Mouse (Mus musculus): ENCODE measurements around the gene Ntpcr.
A peak's percentile ranks its signal among the peaks of the same experiment; 100 is the strongest.

The Ntpcr gene

DNA sequence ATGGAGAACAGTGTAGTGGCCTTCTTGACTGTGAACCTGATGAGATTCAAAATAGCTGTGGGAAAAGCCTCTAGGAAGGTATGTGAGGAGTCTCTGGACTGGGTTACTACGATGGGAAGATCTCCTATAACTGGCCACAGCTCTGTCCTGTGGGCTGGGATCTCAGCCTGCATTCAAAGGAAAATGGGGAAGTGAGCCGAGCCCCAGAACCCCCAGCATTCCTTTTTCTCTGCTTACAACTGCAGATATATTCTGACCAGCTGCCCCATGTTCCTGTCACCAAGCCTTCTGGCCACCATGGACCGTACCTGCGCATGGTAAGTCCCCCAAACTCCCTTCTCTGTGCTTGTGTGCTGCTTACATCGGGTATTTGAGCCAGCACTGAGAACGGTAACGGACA, at the start of gene Ntpcr:
Gene Ntpcr, plus strand, starts transcription at position 218 of the 400 bp plus-strand sequence.
- DNase-seq = no peak

DNA sequence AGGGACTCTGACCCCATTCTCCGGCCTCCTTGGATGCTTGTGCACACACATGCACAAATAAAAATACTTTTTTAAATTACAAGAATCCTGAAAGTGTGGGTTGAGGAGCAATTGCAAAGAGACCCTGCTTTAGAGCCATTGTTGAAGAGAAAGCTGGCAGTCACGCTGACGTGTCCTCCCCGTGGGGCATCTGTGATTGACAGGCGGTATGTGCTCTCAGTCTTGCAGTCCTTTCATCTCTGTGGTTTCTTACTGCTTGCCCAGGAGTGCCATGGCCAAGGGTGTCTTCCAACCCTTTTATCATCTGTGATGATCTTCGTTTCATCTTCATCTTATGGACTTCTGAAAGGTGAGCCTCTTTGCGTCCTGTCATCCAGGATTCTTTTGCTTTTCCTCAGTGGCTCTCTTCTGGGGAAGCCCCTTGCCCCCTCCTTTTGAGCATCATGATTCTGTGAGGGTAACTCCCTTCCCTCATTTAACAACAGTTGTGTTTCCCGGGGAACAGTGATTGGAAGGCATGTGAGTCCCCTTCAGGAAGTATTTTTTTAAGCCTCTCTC, 48.8 kb upstream of the Ntpcr start:
- DNase-seq = no peak

DNA sequence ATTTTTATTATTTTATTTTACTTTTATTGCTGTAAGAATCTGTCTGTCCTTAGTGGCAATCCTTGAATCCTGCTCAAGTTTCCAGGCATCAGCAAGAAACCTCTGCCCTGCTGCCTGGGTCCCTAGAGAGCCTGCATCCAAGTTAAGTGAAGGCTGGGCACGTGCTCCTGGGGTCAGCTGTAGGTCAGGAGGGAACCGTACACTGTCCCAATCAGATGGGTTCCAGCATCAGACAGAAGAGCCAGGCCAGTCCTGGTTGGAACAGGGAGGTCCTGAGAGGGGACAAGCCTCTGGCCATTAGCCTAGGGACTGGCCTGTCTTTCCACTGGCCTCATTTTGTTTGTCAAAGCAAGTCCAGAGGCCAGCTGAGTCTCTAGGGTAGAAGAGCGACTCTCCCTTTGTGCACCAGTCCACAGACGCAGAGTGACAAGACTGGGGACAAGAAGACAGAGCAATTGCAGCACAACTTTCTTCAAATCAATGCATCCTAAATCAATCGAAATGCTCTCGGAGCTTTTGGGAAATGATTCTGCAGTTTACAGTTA, 44.5 kb upstream of the Ntpcr start:
- DNase-seq = no peak

DNA sequence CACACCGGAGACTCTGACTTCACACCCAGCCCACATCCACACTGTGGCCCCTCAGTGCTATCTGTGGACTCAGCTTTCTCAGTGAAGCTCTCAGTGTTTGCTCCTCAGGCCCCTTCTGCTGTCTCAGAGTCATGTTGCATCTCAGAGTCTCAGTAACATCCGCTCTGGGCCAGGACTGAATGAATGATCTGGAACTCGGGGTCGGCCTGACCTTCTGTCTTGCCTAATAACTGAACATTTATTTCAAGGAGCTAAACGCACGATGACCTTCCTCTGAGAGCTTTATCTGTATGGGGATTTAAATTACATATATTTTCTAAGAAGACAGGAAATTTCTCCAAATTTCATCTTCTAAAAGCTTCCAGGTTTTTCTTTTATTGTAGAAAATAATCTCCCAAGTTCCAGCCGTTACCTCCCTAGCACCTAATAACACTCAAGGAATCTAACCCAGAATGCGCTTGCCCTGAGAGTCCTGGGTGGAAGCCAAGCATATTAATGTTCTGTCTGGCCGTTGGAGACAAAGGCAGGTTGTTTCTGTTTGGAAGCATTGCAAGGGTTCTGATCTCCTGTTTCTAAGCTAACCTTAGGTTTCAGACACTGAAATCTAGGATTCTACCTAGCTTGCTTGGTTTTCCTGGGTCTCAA, 43.4 kb upstream of the Ntpcr start:
- DNase-seq = no peak

DNA sequence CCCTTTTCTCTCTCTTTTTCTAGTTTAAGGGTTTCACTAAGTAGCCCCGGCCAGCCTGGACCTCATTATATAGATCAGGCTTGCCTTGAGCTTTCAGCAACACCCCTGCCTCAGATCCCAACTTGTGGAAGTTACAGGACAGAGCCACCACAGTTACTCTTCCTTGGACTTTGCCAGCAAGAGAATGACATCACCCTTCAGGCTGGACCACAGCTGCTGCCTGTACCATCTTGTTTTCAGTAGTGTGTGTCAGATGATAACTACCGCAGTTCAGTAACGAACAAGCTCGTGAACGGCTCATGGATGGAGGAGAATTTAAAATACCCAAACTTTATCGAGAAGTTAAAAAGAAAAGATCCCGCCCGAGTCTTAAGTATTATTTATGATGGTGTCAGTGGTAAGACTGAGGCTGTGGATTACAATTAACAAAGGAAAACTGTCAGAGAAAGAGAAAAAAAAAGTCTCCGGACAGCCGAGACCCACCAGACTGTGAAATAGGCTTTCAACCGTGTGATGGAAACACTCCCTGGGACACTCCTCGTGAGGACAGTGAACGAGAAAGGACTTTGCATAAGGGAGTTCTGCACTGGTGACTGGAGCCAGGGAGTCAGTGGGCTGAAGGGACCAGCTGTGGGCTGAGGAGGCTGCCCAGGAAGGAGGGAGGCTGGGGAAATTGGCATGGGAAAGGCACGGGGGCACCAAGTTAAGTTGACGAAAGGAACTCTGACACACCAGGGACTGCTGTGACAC, 39.4 kb upstream of the Ntpcr start:
- DNase-seq = no peak

GRCm38 (mm10) chr8:125690961-125691360, 38.8 kb upstream of the Ntpcr start:
- no peak for DNase-seq

DNA sequence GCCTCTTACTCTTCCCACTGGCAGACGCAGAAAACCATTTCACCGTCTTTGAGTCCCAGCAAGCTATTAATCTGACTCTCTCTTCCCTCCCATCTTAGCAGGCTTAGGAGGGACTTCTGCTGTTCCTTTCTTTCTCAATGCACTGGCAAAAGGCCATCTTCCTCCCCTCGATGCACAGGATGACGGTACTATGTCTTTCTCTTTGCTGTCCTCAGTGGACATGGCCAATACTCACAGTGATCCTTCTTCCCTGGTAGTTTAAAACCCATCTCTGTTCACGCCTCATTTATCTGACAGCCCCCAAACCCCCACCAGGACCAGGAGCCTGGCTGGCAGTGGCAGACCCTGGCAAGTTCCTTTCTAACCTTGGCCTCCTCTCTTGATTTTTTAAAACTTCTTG, 37.3 kb upstream of the Ntpcr start:
- DNase-seq = no peak

GRCm38 (mm10) chr8:125693197-125693596, 36.6 kb upstream of the Ntpcr start:
- no peak for DNase-seq

- DNase-seq = no peak
Observed at GRCm38 (mm10) chr8:125695951-125696350, 33.8 kb upstream of the Ntpcr start.

DNA sequence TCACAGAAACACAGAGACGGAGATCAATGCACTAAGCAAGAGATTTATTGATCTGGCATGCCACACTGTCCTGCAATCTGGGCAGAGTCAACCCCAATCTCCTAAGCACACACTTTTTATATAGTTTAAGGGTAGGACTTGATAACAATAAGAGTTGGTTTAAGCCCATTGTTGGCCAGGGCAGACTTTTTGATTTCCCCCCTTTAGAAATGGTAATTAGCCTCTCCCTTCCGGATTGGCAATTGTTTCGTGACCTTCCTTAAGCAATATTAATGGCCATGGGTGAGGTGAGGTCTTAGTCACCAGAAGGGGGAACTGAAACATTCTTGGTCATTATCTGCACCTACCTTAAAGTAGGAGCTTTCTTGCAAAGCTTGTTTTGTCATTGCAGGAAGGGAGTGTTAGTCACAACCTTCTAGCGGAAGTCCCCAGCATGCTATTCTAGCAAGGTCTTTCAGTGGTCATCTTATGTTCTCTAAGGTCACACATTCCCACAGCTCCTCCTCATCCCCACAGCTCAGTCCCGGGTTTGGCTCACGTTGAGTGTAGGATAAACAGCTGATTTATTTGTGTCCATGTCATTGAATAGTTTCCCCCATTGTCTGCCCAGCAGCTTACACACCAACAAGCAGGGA, 30.3 kb upstream of the Ntpcr start:
- no peak for DNase-seq

DNA sequence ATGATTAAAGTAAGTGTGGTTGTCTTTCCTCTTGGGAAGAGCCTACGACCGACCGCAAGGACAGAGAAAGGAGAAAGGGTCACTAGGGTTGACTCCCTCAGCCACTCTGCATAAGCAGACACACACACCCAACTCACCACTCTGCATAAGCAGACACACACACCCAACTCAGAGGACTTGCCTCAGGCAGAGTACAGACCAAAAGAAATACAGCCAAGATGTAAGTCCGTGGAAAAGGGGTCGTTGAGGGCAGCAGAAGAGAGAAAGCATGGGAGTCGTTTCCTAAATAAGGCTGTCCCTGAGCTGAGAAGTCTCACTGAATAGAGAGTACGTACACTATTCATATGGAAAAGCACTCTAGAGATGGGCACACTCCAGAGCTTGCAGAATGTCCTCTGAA, 29.4 kb upstream of the Ntpcr start:
- no peak for DNase-seq

- DNase-seq = no peak
Observed at GRCm38 (mm10) chr8:125702868-125703473, 26.8 kb upstream of the Ntpcr start.

GRCm38 (mm10) chr8:125704434-125704833, 25.3 kb upstream of the Ntpcr start:
- no peak for DNase-seq

DNA sequence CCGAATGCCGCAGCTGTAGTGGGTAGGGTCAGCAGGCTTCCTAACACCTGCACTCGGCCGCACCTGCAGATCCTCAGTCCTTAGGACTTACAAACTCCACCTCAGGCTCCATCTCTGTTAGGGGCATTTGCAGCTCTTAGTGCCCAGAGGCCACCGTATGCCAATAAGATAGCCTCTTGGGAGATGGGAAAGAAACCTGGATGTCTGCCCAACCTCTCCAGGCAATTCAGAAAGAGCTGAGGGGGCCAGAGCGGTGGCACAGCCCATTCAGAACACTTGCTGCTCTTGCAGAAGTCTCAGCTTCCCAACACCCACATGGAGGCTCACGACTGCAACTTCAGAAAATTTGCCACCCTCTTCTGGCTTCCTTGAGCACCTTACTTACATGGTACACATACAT, 23.9 kb upstream of the Ntpcr start:
- no peak for DNase-seq

GRCm38 (mm10) chr8:125709171-125709570, 20.6 kb upstream of the Ntpcr start:
- DNase-seq = no peak

GRCm38 (mm10) chr8:125711514-125711913, 18.2 kb upstream of the Ntpcr start:
- DNase-seq = no peak

DNA sequence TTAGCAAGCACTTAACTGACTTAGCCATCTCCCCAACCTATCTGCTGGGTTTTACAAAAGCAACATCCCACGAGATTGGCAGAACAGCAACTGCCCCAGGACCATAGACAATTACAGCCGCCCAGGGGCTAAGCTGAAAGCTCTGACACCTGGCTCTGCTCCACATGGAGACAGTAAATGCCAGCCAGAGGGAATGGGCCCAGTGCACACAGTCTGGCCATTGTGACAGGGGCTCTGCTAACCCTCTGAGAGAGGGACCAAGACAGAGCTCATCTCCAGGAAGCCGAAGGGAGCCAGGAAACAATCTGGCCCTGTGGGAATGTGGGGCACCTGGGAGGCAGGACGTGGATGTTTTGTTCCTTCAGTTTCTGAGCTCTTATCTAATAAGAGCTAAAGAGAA, 13.6 kb upstream of the Ntpcr start:
- peak in 1 of 2 experiments; percentile 15 for DNase-seq

DNA sequence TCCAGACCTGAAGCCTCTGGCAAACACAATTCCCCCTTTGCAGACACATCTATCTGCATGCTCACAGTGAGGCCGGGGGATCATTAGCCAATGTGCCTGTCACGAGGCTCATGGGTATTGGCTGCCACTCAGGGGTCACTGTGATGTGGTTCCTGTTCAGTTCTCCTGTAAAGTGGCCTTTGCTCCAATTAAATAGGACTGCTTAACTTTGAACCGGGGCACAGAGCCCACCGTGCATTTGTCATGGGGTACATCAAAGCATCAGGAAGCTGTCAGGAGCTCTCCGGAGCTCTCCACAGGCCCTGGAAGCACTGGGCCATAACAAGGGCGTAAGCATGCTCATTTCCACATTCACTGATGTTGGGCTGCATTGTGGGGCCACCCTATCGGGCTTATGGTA, 13.2 kb upstream of the Ntpcr start:
- no peak for DNase-seq

- DNase-seq = no peak
Observed at GRCm38 (mm10) chr8:125718914-125719313, 10.8 kb upstream of the Ntpcr start.

DNA sequence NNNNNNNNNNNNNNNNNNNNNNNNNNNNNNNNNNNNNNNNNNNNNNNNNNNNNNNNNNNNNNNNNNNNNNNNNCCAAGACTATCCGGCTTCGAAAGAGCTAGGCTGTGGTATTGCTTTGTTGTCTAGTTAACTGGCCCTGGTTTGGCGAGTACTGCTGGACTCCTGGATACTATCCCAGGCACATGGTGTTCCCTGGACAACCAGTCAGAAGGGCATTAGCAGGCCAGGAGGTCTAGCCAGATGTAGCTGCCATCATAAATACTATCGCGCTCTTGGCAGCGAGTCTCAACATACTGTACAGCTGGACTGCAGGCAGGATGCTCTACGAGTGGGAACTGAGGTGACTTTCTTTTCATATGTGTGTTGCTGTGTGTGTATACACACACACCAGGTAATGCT, 7.1 kb upstream of the Ntpcr start:
- DNase-seq = no peak

DNA sequence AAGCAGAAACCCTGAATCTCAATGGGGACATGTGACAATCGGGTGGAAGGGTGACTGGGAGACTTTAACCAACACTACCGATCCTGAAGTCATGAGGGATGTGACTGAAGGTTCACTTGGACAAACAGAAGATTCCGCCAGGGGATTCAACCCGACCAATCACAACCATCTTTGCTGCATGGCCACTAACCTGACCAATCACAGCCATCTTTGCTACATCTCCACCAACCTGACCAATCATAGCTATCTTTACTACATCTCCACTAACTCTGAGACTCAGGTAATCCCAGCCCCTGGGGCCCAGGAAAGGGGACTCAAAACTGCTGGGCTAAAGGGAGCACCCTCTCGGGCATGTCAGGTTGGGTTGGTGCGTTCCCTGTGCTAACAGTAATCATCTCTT, 6.3 kb upstream of the Ntpcr start:
- DNase-seq = no peak

DNA sequence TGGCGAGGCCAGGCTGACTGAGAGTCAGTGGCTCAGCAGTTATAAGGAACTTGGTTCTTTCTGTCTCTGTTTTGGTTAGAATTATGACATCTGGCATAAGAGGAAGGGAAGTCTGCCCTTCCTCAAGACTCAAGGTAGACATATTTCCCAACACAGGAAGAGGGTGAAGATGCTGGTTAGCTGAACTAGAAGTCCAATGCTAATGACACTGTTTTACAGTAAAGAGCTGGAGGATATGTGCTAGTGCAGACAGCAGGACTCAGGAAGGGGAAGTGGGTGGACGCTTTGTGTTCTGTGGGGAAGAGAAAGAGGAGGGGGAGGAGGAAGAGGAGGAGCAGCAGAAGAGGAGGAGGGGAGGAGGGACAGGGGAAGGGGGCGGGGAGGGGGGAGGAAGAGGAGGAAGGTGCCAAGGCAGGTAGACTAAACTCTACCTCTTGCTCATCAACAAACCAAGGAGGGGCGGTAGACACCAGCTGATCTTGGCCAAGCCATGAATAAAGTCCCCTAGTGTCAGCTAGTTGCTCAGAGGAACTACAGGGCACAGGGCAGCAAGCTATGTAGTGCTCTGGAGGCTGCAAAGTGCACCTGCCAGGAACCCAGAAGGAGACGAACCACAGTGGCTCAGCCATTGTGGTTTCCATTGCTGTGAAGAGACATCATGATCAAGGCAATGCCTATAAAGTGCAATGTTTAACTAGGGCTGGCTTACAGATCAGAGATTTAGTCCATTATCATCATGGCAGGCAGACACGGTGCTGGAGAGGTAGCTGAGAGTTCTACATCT, 4.5 kb upstream of the Ntpcr start:
- DNase-seq = no peak

Measured in cerebellum, postnatal 25 days (tissue).